Mouse (Mus musculus) layer of hippocampus, adult 2 months (tissue): ENCODE data around the gene Neurod2. TPM values are rescaled to one million over a fixed set of nuclear protein-coding genes. Genes with fewer than 3 reads are reported as not detected.

Experiments used
- DNase-seq, 2 experiments: peaks; one replicate each; pipeline ENCODE4 v3.0.0; 2022; ENCODE audit warnings: low spot score in 2 of 2
- H3K27ac ChIP-seq: fragments of 200-600 bp; 2 replicates; pipeline ENCODE4 v1.8.1; 2022
- H3K4me3 ChIP-seq: fragments of 200-600 bp; 2 replicates; pipeline ENCODE4 v1.8.1; 2022; ENCODE audit warnings: mild to moderate bottlenecking
- CTCF ChIP-seq: fragments of 200-600 bp; conservative IDR thresholded peaks from 2 replicates; pipeline ENCODE4 v1.8.1; 2022; ENCODE audit warnings: antibody characterized with exemption, mild to moderate bottlenecking, moderate library complexity
- total RNA-seq, 2 experiments: library from RNA; stranded (reverse); gene quantifications; 2 replicates each; pipeline ENCODE4 v1.2.3; 2021

The Neurod2 gene
- total RNA-seq, 2 experiments from 2014 or later, result 163 to 165 TPM

- TF ChIP-seq CTCF, result no peak
- Histone ChIP-seq H3K4me3 (peak overlapping the region; percentile 71), H3K27ac (peak overlapping the region; percentile 97)
- DNase-seq, result no peak
Observed at GRCm38 (mm10) chr11:98325821-98326218, 3.6 kb downstream of the Neurod2 start.

DNA sequence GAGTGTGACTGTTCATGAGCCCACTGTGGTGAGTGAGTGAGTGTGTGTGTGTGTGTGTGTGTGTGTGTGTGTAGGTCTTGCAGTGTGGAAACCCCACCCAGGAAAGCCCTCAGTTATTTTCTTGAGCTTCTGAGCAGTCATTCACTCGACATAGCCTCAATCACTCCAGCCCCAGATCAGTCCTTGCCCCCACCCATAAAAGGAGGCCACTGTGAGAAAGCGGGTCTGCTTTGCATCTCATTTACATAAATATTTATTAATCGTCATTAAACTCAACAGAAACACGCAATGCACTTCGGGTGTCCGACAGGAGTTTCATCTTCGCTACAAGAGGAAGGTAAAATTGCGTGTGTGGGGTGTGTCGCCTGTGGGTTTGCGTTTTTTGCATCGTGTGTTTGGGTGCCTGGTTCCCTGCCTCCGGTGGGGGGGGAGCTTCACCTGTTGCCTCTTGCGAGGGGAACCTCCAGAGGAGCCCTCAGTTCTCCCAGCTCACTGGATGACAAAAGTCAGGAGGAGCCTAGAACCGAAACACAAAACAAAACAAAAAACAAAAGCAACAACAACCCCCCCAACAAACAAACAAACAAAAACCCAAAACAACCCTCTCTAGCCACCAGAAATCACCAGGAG is 4.1 kb downstream of the Neurod2 start:
- Histone ChIP-seq H3K4me3 (peak overlapping the region; percentile 53), H3K27ac (peak overlapping the region; percentile 84)
- DNase-seq, result no peak
- TF ChIP-seq CTCF, result no peak

DNA sequence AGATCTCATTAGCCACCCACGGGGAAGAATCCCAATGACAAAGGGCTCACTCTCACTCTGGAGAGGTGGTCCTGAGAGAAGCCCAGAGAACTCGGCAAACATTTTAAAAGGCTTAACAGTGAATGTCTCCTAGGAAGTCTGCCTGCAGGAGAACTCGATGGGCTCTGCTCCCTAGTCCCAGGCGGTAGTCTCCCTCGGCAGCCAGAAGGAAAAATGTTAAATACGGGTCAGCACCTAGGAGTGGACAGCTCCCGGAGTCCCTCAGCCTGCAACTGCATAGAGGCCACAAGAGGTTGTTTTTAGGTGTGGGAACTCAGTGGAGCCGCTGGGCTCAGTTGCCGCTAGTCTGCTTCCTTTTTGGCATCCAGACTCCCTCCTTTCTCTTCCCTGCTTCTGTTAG is 5.5 kb downstream of the Neurod2 start:
- peak overlapping the region; percentile 84 for H3K27ac ChIP-seq

GRCm38 (mm10) chr11:98323136-98323866 is 6.1 kb downstream of the Neurod2 start:
- H3K27ac ChIP-seq, result peak overlapping the region; percentile 84

More for the DNA sequence above, 5.5 kb downstream of the Neurod2 start:
- H3K4me3 ChIP-seq, result peak overlapping the region; percentile 15; the same call in 1 of the 2 replicates
- no peak for DNase-seq
- peak; percentile 23 for TF ChIP-seq CTCF

GRCm38 (mm10) chr11:98322159-98322558 is 7.3 kb downstream of the Neurod2 start:
- no peak for TF ChIP-seq CTCF
- Histone ChIP-seq H3K27ac (peak overlapping the region; percentile 65; the same call in 1 of the 2 replicates), H3K4me3 (no peak overlapping the region)
- DNase-seq, result no peak

More at GRCm38 (mm10) chr11:98323136-98323866, 6.1 kb downstream of the Neurod2 start:
- no peak for DNase-seq
- no peak for TF ChIP-seq CTCF
- no peak overlapping the region for H3K4me3 ChIP-seq

GRCm38 (mm10) chr11:98321677-98322003 is 7.8 kb downstream of the Neurod2 start:
- Histone ChIP-seq H3K27ac (peak overlapping the region; percentile 97), H3K4me3 (no peak overlapping the region; the same call in 1 of the 2 replicates)
- DNase-seq, result no peak
- no peak for TF ChIP-seq CTCF

- DNase-seq, result no peak
- no peak for TF ChIP-seq CTCF
- H3K4me3 ChIP-seq, result peak overlapping the region; percentile 51
- H3K27ac ChIP-seq, result peak overlapping the region; percentile 97
Observed at GRCm38 (mm10) chr11:98320806-98321676, 8.4 kb downstream of the Neurod2 start.

DNA sequence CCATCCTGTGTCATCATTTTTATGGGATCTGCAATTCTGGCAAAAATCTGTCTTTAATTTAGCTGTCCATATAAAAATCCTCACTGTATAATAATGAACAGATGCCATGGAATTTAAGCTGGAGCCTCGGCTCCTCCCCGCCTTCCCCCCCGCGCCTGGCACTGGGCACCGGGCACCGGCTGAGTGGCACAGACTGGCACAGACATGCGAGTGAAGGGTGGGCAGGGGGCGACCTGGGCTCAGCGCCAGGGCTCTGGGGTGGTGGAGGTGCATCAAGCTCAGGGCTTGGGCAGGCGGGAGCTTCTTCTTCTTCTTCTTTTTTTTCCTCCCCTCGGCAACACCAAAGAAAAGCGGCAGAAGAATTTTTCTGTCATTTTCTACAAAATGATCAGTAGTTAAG is 9.1 kb downstream of the Neurod2 start:
- no peak for DNase-seq
- TF ChIP-seq CTCF, result no peak
- H3K4me3 ChIP-seq, result peak overlapping the region; percentile 51
- H3K27ac ChIP-seq, result peak overlapping the region; percentile 97

DNA sequence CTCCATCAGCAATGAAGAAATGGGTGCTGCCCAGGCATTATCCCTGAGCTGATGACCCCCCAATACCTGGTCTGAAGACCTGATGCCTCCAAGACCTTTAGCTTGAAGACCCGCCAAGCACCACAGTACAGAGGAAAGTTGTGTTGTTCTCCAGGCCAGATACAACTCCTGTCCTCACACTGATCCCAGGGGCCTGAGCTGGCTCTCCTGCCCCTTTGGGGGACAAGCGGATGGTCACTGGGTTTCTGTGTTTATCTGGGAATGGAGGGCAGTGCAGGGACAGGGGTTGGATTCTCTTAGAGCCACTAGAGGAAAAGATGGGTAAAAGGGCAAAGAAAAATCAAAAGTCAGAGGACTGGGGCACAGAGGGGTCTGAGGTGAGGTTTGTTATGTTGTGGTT is 9.5 kb downstream of the Neurod2 start:
- peak overlapping the region; percentile 97 for H3K27ac ChIP-seq
- peak overlapping the region; percentile 15; the same call in 1 of the 2 replicates for H3K4me3 ChIP-seq
- DNase-seq, result no peak
- TF ChIP-seq CTCF, result no peak

- peak overlapping the region; percentile 97 for H3K27ac ChIP-seq
- TF ChIP-seq CTCF, result no peak
- peak overlapping the region; percentile 7; the same call in 1 of the 2 replicates for H3K4me3 ChIP-seq
- no peak for DNase-seq
Observed at GRCm38 (mm10) chr11:98319544-98319943, 9.9 kb downstream of the Neurod2 start.

- Histone ChIP-seq H3K4me3 (peak overlapping the region; percentile 30; the same call in 1 of the 2 replicates), H3K27ac (peak overlapping the region; percentile 97)
- TF ChIP-seq CTCF, result no peak
- peak in 1 of 2 experiments; percentile 69 for DNase-seq
Observed at GRCm38 (mm10) chr11:98319120-98319519, 10.3 kb downstream of the Neurod2 start.

GRCm38 (mm10) chr11:98318421-98319116 is 10.9 kb downstream of the Neurod2 start:
- DNase-seq, result no peak
- Histone ChIP-seq H3K4me3 (peak overlapping the region; percentile 30; the same call in 1 of the 2 replicates), H3K27ac (peak overlapping the region; percentile 97)
- no peak for TF ChIP-seq CTCF
